Mouse (Mus musculus) B cell, adult (primary cell): ENCODE measurements around the gene 1700016C15Rik. TPM values are rescaled to one million over a fixed set of nuclear protein-coding genes. Genes with fewer than 3 reads are reported as not detected.

Experiments
- total RNA-seq: library from RNA; stranded (reverse); gene quantifications from 4 replicates; pipeline ENCODE4 v1.2.4, GENCODE M21; 2023; ENCODE audit not compliant: inconsistent age

The 1700016C15Rik gene
- total RNA-seq: not detected in 4 replicates

DNA sequence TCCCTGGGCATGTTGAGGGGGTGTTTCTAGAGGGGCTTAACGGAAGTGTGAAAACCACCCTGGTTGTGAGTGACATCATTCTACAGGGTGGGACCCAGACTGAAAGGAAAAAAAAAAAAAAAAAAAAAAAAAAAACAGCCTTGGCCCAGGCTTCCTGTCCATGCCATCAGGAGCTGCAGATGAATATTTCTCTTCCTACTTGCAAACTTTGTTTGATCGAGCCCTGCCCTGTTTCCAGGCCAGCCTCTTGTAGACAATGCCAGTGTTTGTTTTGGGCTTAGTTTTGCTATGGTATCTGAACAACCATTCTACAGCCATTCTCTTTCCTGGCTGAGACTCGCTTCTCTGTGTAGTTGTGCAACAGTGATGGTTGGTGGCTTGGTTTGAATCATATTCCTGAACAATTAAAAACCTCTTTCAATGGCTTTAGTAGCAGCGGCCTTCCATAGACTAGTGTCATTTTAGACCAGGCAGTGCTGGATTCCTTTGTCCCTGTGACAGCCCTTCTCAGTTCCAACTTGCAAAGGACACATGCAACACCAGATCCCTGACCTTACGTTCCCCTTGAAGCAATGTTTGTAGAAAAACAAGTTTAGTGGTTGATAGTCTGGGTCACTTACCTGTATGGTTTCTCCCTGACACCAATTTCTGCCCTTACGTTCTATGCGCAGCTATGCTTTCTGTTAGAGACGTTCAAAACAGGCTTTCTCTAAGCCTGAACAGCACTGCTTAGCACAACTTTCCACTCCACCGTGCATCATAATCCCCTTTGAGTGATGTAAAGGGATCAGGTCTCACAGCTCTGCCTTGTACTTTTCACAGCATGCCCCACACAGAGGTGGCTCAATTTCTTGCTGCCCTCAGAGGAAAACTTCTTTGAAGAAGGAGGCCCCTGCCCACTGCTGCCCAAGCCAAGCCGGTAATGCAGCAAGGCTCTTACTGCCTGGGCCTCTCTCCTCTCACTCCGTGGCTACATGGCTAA is at the start of gene 1700016C15Rik:
Gene 1700016C15Rik, plus strand, starts transcription at position 772 of the 982 bp plus-strand sequence.

DNA sequence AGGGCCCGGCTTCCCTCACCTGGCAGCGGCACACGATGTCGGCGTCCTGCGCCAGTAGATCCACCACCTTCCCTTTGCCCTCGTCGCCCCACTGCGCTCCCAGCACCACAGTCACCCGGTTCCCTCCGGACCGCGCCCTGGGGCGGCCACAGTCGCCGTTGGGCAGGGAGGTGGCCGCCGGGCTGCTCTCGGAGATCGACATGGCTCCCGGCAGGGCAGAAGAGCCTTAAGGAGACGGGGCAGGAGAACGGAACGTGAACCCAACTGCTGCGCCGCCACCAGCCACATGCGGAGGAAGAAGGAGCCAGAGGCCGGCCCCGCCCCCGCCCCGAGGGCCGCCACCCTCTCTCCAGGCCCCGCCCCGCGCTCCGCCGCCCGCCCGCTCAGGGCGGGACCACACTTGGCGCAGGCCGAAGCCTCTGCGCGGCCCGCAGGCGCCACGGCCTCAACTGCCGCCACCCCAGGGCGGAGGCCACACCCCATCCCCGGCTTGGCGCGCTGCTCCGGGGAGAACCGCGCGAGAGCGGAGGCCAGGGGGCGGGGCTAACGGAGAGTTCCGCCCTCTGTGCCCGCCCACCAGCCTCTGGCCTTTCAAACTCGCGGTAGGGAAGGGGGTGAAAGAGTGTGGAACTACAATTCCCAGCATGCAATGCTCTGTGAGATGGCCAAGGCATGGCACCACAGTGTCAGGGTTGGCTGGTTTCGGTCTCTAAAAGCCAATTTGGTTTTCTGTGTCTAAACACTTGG is 66.8 kb downstream of the 1700016C15Rik start, which contains the start of gene Adss:
Gene Adss, minus strand, starts transcription at position 319 of the 747 bp plus-strand sequence.

Other genes with a start within 250 kb of the 1700016C15Rik start
- 63.7 to 65.5 TPM (median 64.7 TPM) in 4 replicates for gene Adss, start 66.7 kb downstream of the 1700016C15Rik start, total RNA-seq